Mouse (Mus musculus) olfactory bulb, adult 2 months (tissue): ENCODE data around the gene Tal1.

Source experiments
- CTCF ChIP-seq: fragments of 200-500 bp; IDR thresholded peaks from 2 replicates; pipeline ENCODE4 v1.5.1; 2012; ENCODE audit warnings: low read depth, mild to moderate bottlenecking, low read length, moderate library complexity; ENCODE audit not compliant: insufficient read depth
- POLR2A ChIP-seq: fragments of 200-500 bp; IDR thresholded peaks from 2 replicates; pipeline ENCODE4 v1.6.1; 2012; ENCODE audit warnings: mild to moderate bottlenecking, low read depth, low read length, moderate library complexity; ENCODE audit not compliant: insufficient read depth

- no peak for TF ChIP-seq POLR2A
- no peak for TF ChIP-seq CTCF
Observed at GRCm38 (mm10) chr4:115078892-115079820, 22.9 kb downstream of the Tal1 start.
